Mouse (Mus musculus) stomach, postnatal 0 days (tissue): ENCODE measurements at regions not wholly inside any gene's neighbourhood (a gene's known extent, or its start where the extent isn't known, plus 50 kb on each side); places are given as distances from the start of the nearest gene placed in this dataset.

Source experiments
- CTCF ChIP-seq: IDR thresholded peaks from 2 replicates; pipeline ENCODE4 v1.5.1; 2016; ENCODE audit warnings: antibody characterized with exemption, low read depth, mild to moderate bottlenecking, moderate library complexity
- EP300 ChIP-seq: optimal IDR thresholded peaks from 2 replicates; pipeline ENCODE3; 2016; ENCODE audit warnings: antibody characterized with exemption

DNA sequence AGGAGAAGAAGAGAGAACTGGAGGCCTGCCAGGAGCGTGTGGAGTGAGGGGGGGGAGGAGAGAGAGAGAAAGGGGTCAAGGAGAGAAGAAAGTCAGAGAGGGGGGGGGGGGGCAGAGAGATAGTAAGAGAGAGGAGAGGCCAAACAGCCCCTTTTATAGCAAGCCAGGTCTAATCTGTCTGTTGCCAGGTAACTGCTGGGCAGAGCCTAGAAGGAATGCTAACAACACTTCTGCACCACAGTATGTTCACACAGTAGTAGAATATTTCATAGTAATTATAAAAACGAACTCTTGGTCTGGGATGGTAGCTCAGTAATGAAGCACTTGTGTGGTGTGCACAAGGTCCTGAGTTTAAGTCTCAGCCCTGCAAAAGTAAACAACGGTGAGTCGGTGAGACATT, 248.4 kb upstream of the Cdh5 start:
- no peak for TF ChIP-seq CTCF
- no peak for TF ChIP-seq EP300
